Mouse (Mus musculus) intestine, embryonic 16.5 days (tissue): Measurements from ENCODE around the gene Ccdc78. TPM values are rescaled to one million over a fixed set of nuclear protein-coding genes. Genes with fewer than 3 reads are reported as not detected.

Source experiments
- ATAC-seq: fragments of 200-750 bp; cut with Nextera tagmentation; 2 replicates; pipeline ENCODE4 v1.8.0; 2017; ENCODE audit warnings: moderate TSS enrichment, moderate library complexity
- H3K27ac ChIP-seq: fragments of 300-500 bp; sonication (generic); 2 replicates; pipeline ENCODE4 v1.5.1; 2014; ENCODE audit warnings: mild to moderate bottlenecking, low read length
- H3K27me3 ChIP-seq: fragments of 300-500 bp; sonication (generic); replicated peaks from 2 replicates; pipeline ENCODE4 v1.6.1; 2014; ENCODE audit warnings: low read length, control low read depth, mixed read lengths; ENCODE audit not compliant: control insufficient read depth, insufficient read depth
- H3K36me3 ChIP-seq: fragments of 300-500 bp; sonication (generic); 2 replicates; pipeline ENCODE4 v1.6.1; 2014; ENCODE audit warnings: low read length, control low read depth; ENCODE audit not compliant: control insufficient read depth, insufficient read depth
- H3K4me1 ChIP-seq: fragments of 300-500 bp; sonication (generic); 2 replicates; pipeline ENCODE4 v1.6.1; 2014; ENCODE audit warnings: low read length, control low read depth, mixed read lengths; ENCODE audit not compliant: control insufficient read depth, insufficient read depth
- H3K4me2 ChIP-seq: fragments of 300-500 bp; sonication (generic); 2 replicates; pipeline ENCODE4 v1.6.1; 2014; ENCODE audit warnings: low read depth, low read length, control low read depth
- H3K4me3 ChIP-seq: fragments of 300-500 bp; sonication (generic); 2 replicates; pipeline ENCODE4 v1.5.1; 2014; ENCODE audit warnings: mild to moderate bottlenecking, low read length
- H3K9ac ChIP-seq: fragments of 300-500 bp; sonication (generic); 2 replicates; pipeline ENCODE4 v1.6.1; 2014; ENCODE audit warnings: low read depth, low read length
- H3K9me3 ChIP-seq: fragments of 300-500 bp; sonication (generic); 2 replicates; pipeline ENCODE4 v1.6.1; 2016; ENCODE audit warnings: low read length, control low read depth; ENCODE audit not compliant: control insufficient read depth
- WGBS: fragments of 180-500 bp; shearing (Covaris S2); extraction: QIAGEN DNeasy Blood & Tissue Kit; methylation state at CpG from one replicate; pipeline ENCODE4 v1.1.7; 2014; 5-methylcytosine and 5-hydroxymethylcytosine counted together
- polyA plus RNA-seq: library from polyadenylated mRNA; unstranded; fragments of >200 nt; fragmentation: Nextera tagmentation; extraction: Ambion mirVana; gene quantifications from 2 replicates; pipeline ENCODE4 v1.2.1, GENCODE M21; 2015

Gene Ccdc78
- polyA plus RNA-seq, 1 experiment from 2014 or later = 0.16 TPM

- no peaks in the 10 kb centered on the region for H3K9me3 ChIP-seq
- H3K36me3 ChIP-seq = no peaks in the 10 kb centered on the region
- H3K27ac ChIP-seq = no peak overlapping the region
- no peak overlapping the region for H3K9ac ChIP-seq
- H3K4me3 ChIP-seq = no peak overlapping the region
- no peak for ATAC-seq
- no peaks in the 10 kb centered on the region for H3K27me3 ChIP-seq
- 80% methylated on average over 10 of the region's 10 CpGs for WGBS
- H3K4me2 ChIP-seq = no peak overlapping the region
- H3K4me1 ChIP-seq = peaks cover 7% of the 10 kb centered on the region
Measured at GRCm38 (mm10) chr17:25775318-25776062, 10.9 kb upstream of the Ccdc78 start.

GRCm38 (mm10) chr17:25777948-25778347 lies 8.4 kb upstream of the Ccdc78 start:
- Histone ChIP-seq H3K4me1 (peaks cover 8% of the 10 kb centered on the region), H3K27ac (no peak overlapping the region), H3K27me3 (no peaks in the 10 kb centered on the region), H3K4me3 (no peak overlapping the region), H3K9ac (no peak overlapping the region), H3K36me3 (peaks cover 11% of the 10 kb centered on the region; the same call in 1 of the 2 replicates), H3K4me2 (no peak overlapping the region), H3K9me3 (no peaks in the 10 kb centered on the region)
- 97% methylated on average over 5 of the region's 5 CpGs for WGBS
- no peak for ATAC-seq

- Histone ChIP-seq H3K4me2 (no peak overlapping the region), H3K9ac (no peak overlapping the region), H3K4me3 (no peak overlapping the region), H3K36me3 (peaks cover 13% of the 10 kb centered on the region; the same call in 1 of the 2 replicates), H3K9me3 (no peaks in the 10 kb centered on the region), H3K27ac (no peak overlapping the region), H3K27me3 (no peaks in the 10 kb centered on the region), H3K4me1 (peaks cover 18% of the 10 kb centered on the region)
- ATAC-seq = no peak
- 75% methylated on average over 6 of the region's 6 CpGs for WGBS
Measured at GRCm38 (mm10) chr17:25781339-25781738, 5.0 kb upstream of the Ccdc78 start.

- no peak for ATAC-seq
- Histone ChIP-seq H3K36me3 (peaks cover 13% of the 10 kb centered on the region; the same call in 1 of the 2 replicates), H3K27ac (no peak overlapping the region), H3K27me3 (no peaks in the 10 kb centered on the region), H3K4me3 (no peak overlapping the region), H3K9me3 (no peaks in the 10 kb centered on the region), H3K4me2 (no peak overlapping the region), H3K9ac (no peak overlapping the region), H3K4me1 (peaks cover 18% of the 10 kb centered on the region)
- 62% methylated on average over 7 of the region's 7 CpGs for WGBS
Measured at GRCm38 (mm10) chr17:25783086-25783485, 3.3 kb upstream of the Ccdc78 start.

GRCm38 (mm10) chr17:25783861-25784574 lies 2.4 kb upstream of the Ccdc78 start:
- WGBS = 77% methylated on average over 15 of the region's 15 CpGs
- Histone ChIP-seq H3K27ac (no peak overlapping the region), H3K27me3 (no peaks in the 10 kb centered on the region), H3K36me3 (peaks cover 14% of the 10 kb centered on the region), H3K4me2 (peak overlapping the region; percentile 90), H3K4me1 (peaks cover 18% of the 10 kb centered on the region), H3K4me3 (peak overlapping the region; percentile 79), H3K9ac (peak overlapping the region; percentile 81), H3K9me3 (no peaks in the 10 kb centered on the region)
- no peak for ATAC-seq

- peak within 1 kb of the TSS; percentile 79 for H3K4me3 ChIP-seq
- H3K4me1 ChIP-seq = peaks cover 18% of the 10 kb centered on the region
- peak within 1 kb of the TSS; percentile 88 for H3K27ac ChIP-seq
- WGBS = under 1% methylated on average over 23 of the region's 23 CpGs
- peak within 1 kb of the TSS; percentile 90 for H3K4me2 ChIP-seq
- no peaks in the 10 kb centered on the region for H3K27me3 ChIP-seq
- no peaks in the 10 kb centered on the region for H3K9me3 ChIP-seq
- H3K9ac ChIP-seq = peak within 1 kb of the TSS; percentile 81
- ATAC-seq = peak; percentile 86
- H3K36me3 ChIP-seq = peaks cover 21% of the 10 kb centered on the region
Measured at GRCm38 (mm10) chr17:25785281-25785745, 1.1 kb upstream of the Ccdc78 start, which contains the start of gene Haghl. Haghl (minus strand) TSS chr17:25785673.

GRCm38 (mm10) chr17:25786781-25787504 lies 563 bp downstream of the Ccdc78 start:
- no peak for ATAC-seq
- Histone ChIP-seq H3K4me3 (no peak overlapping the region), H3K9ac (no peak overlapping the region), H3K36me3 (peaks cover 17% of the 10 kb centered on the region), H3K9me3 (no peaks in the 10 kb centered on the region), H3K4me1 (peaks cover 26% of the 10 kb centered on the region), H3K27me3 (no peaks in the 10 kb centered on the region), H3K27ac (no peak overlapping the region), H3K4me2 (no peak overlapping the region)
- WGBS = 92% methylated on average over 9 of the region's 9 CpGs

- Histone ChIP-seq H3K4me2 (peak overlapping the region; percentile 90), H3K27me3 (no peaks in the 10 kb centered on the region), H3K9ac (peak overlapping the region; percentile 89), H3K4me1 (peaks cover 31% of the 10 kb centered on the region), H3K36me3 (peaks cover 10% of the 10 kb centered on the region; the same call in 1 of the 2 replicates), H3K27ac (peak overlapping the region; percentile 99), H3K9me3 (no peaks in the 10 kb centered on the region), H3K4me3 (peak overlapping the region; percentile 85)
- WGBS = 28% methylated on average over 19 of the region's 19 CpGs
- ATAC-seq = peak; percentile 6; the same call in 1 of the 2 replicates
Measured at GRCm38 (mm10) chr17:25791320-25791842, 5.0 kb downstream of the Ccdc78 start.
